Mouse (Mus musculus) brain, adult 2 months (tissue): ENCODE measurements around the gene Pyroxd2.
"Not testable (repeated sequence)": the region's sequence is repeated elsewhere in the genome, so short reads cannot be mapped to it uniquely, and the experiment has no call there.

Source experiments
- DNase-seq: peaks from one replicate; pipeline ENCODE4 v3.0.0; 2011; ENCODE audit warnings: low read depth, low spot score

Gene Pyroxd2

GRCm38 (mm10) chr19:42752363-42752931, at the start of gene Pyroxd2:
Gene Pyroxd2, minus strand, starts transcription at chr19:42752775.
- peak; percentile 54 for DNase-seq

- DNase-seq: no peak
Measured at GRCm38 (mm10) chr19:42797866-42798265, 45.3 kb upstream of the Pyroxd2 start.

GRCm38 (mm10) chr19:42795801-42796200, 43.2 kb upstream of the Pyroxd2 start:
- no peak for DNase-seq

GRCm38 (mm10) chr19:42794914-42795613, 42.5 kb upstream of the Pyroxd2 start:
- peak; percentile 91 for DNase-seq

GRCm38 (mm10) chr19:42788311-42788710, 35.7 kb upstream of the Pyroxd2 start:
- peak; percentile 81 for DNase-seq

- DNase-seq: no peak
Measured at GRCm38 (mm10) chr19:42785562-42786220, 33.1 kb upstream of the Pyroxd2 start.

GRCm38 (mm10) chr19:42785129-42785528, 32.6 kb upstream of the Pyroxd2 start:
- DNase-seq: peak; percentile 42

- not testable (repeated sequence) for DNase-seq
Measured at GRCm38 (mm10) chr19:42780156-42780538, 27.6 kb upstream of the Pyroxd2 start.

GRCm38 (mm10) chr19:42779531-42780155, 27.1 kb upstream of the Pyroxd2 start, which contains the start of gene Hps1:
Gene Hps1, minus strand, starts transcription at chr19:42779978.
- DNase-seq: peak; percentile 97

GRCm38 (mm10) chr19:42777801-42778200, 25.2 kb upstream of the Pyroxd2 start:
- DNase-seq: no peak

GRCm38 (mm10) chr19:42776813-42777212, 24.2 kb upstream of the Pyroxd2 start:
- peak; percentile 30 for DNase-seq

- DNase-seq: peak; percentile 65
Measured at GRCm38 (mm10) chr19:42770141-42770872, 17.7 kb upstream of the Pyroxd2 start.

- no peak for DNase-seq
Measured at GRCm38 (mm10) chr19:42769648-42770047, 17.1 kb upstream of the Pyroxd2 start.

GRCm38 (mm10) chr19:42767361-42767760, 14.8 kb upstream of the Pyroxd2 start:
- DNase-seq: no peak

GRCm38 (mm10) chr19:42764398-42764797, 11.8 kb upstream of the Pyroxd2 start:
- no peak for DNase-seq

GRCm38 (mm10) chr19:42756671-42757070, 4.1 kb upstream of the Pyroxd2 start:
- DNase-seq: no peak

GRCm38 (mm10) chr19:42755148-42755870, 2.7 kb upstream of the Pyroxd2 start:
- DNase-seq: peak; percentile 24

- peak; percentile 61 for DNase-seq
Measured at GRCm38 (mm10) chr19:42753141-42753917, 754 bp upstream of the Pyroxd2 start.

- no peak for DNase-seq
Measured at GRCm38 (mm10) chr19:42750196-42750595, 2.4 kb downstream of the Pyroxd2 start.

GRCm38 (mm10) chr19:42746702-42747101, 5.9 kb downstream of the Pyroxd2 start:
- no peak for DNase-seq
